12 mouse cellular contexts compared by ENCODE assay signal in genomic region chr13:44085621-44086510, GRCm38 (mm10).
A peak's percentile ranks its signal among the peaks of the same experiment; 100 is the strongest.
DNase-seq lines count a peak whose midpoint lies in the region; ATAC-seq and TF ChIP-seq lines count a peak whose summit lies in the region.
"Had no signal": no experiment of that assay in that cellular context is flagged by ENCODE, and none has a peak within 500 bp of the region (broad histone marks: within the 10 kb centered on the region; RNA-seq: fewer than 3 reads in every experiment).

No protein-coding gene starts in this region.

- H3K9ac ChIP-seq in kidney, postnatal 0 days (ENCODE audit: low read depth, low read length) = no peak overlapping the region
- no peak overlapping the region for H3K9ac ChIP-seq in intestine, embryonic 14.5 days (ENCODE audit: low read length)
- H3K9ac ChIP-seq in stomach, embryonic 16.5 days (ENCODE audit: low read length) = no peak overlapping the region
- H3K9ac ChIP-seq: neural tube, embryonic 12.5 days had no signal

- ATAC-seq in kidney, postnatal 0 days (replicated peaks; ENCODE audit: low FRiP score, low read depth) = no peak
- no peak for ATAC-seq in intestine, embryonic 14.5 days (replicated peaks; ENCODE audit: low FRiP score, low TSS enrichment, low read depth)
- ATAC-seq in stomach, embryonic 16.5 days (ENCODE audit: insufficient read depth, low FRiP score) = peak; percentile 69

- H3K27ac ChIP-seq in kidney, postnatal 0 days = no peak overlapping the region
- H3K27ac ChIP-seq in intestine, embryonic 14.5 days (ENCODE audit: low read depth) = peak overlapping the region; percentile 27; the same call in 1 of the 2 replicates
- no peak overlapping the region for H3K27ac ChIP-seq in stomach, embryonic 16.5 days (ENCODE audit: low read length)
- H3K27ac ChIP-seq in layer of hippocampus, adult 2 months = no peak overlapping the region
- H3K27ac ChIP-seq: neural tube, embryonic 12.5 days had no signal

- no peak for TF ChIP-seq CTCF in kidney, postnatal 0 days (IDR thresholded peaks at IDR 0.05; ENCODE audit: low read depth)
- no peak for TF ChIP-seq CTCF in layer of hippocampus, adult 2 months (conservative IDR thresholded peaks at IDR 0.05)

- H3K4me3 ChIP-seq in kidney, postnatal 0 days (replicated peaks; ENCODE audit: low read depth, low read length) = no peak overlapping the region
- no peak overlapping the region for H3K4me3 ChIP-seq in intestine, embryonic 14.5 days (ENCODE audit: low read depth, low read length)
- H3K4me3 ChIP-seq in stomach, embryonic 16.5 days (replicated peaks; ENCODE audit: low read length) = no peak overlapping the region
- no peak overlapping the region for H3K4me3 ChIP-seq in layer of hippocampus, adult 2 months
- H3K4me3 ChIP-seq: megakaryocyte, embryonic 14.5 days; neural tube, embryonic 12.5 days had no signal

- H3K4me1 ChIP-seq in kidney, postnatal 0 days (replicated peaks; ENCODE audit: insufficient read depth, low read length) = no peaks in the 10 kb centered on the region
- peaks cover 9% of the 10 kb centered on the region for H3K4me1 ChIP-seq in intestine, embryonic 14.5 days (replicated peaks; ENCODE audit: control insufficient read depth, insufficient read depth, low read length)
- peaks cover 9% of the 10 kb centered on the region; the same call in 1 of the 2 replicates for H3K4me1 ChIP-seq in stomach, embryonic 16.5 days (ENCODE audit: control insufficient read depth, insufficient read depth, low read length)
- H3K4me1 ChIP-seq: neural tube, embryonic 12.5 days had no signal

- H3K36me3 ChIP-seq in kidney, postnatal 0 days (ENCODE audit: insufficient read depth, low read length) = no peaks in the 10 kb centered on the region
- H3K36me3 ChIP-seq in intestine, embryonic 14.5 days (ENCODE audit: control insufficient read depth, insufficient read depth, low read length) = no peaks in the 10 kb centered on the region
- no peaks in the 10 kb centered on the region for H3K36me3 ChIP-seq in stomach, embryonic 16.5 days (ENCODE audit: control insufficient read depth, insufficient read depth, low read length)
- H3K36me3 ChIP-seq: neural tube, embryonic 12.5 days had no signal

- H3K4me2 ChIP-seq in kidney, postnatal 0 days (ENCODE audit: low read length) = no peak overlapping the region
- H3K4me2 ChIP-seq in intestine, embryonic 14.5 days (ENCODE audit: low read length) = no peak overlapping the region
- no peak overlapping the region for H3K4me2 ChIP-seq in stomach, embryonic 16.5 days (ENCODE audit: low read depth, low read length)
- H3K4me2 ChIP-seq: neural tube, embryonic 12.5 days had no signal

- WGBS in kidney, postnatal 0 days = 56% methylated on average over 10 of the region's 10 CpGs
- 46% methylated on average over 10 of the region's 10 CpGs for WGBS in intestine, embryonic 14.5 days
- WGBS in stomach, embryonic 16.5 days = 53% methylated on average over 10 of the region's 10 CpGs

- no peaks in the 10 kb centered on the region for H3K9me3 ChIP-seq in kidney, postnatal 0 days (replicated peaks; ENCODE audit: low read length)
- H3K9me3 ChIP-seq in intestine, embryonic 14.5 days (ENCODE audit: control insufficient read depth, low read length) = no peaks in the 10 kb centered on the region
- H3K9me3 ChIP-seq in stomach, embryonic 16.5 days (replicated peaks; ENCODE audit: control insufficient read depth, low read length) = no peaks in the 10 kb centered on the region
- H3K9me3 ChIP-seq: neural tube, embryonic 12.5 days had no signal

- H3K27me3 ChIP-seq in kidney, postnatal 0 days (ENCODE audit: insufficient read depth, low read length) = no peaks in the 10 kb centered on the region
- no peaks in the 10 kb centered on the region for H3K27me3 ChIP-seq in intestine, embryonic 14.5 days (replicated peaks; ENCODE audit: control insufficient read depth, insufficient read depth, low read length)
- no peaks in the 10 kb centered on the region for H3K27me3 ChIP-seq in stomach, embryonic 16.5 days (ENCODE audit: control insufficient read depth, insufficient read depth, low read length)
- H3K27me3 ChIP-seq: neural tube, embryonic 12.5 days had no signal

- DNase-seq in embryo, embryonic 10.5 days (ENCODE audit: low spot score) = peak; percentile 39
- DNase-seq in embryo, embryonic 9.5 days (ENCODE audit: extremely low spot score) = no peak
- DNase-seq in kidney, postnatal 0 days (ENCODE audit: low spot score) = peak; percentile 43
- DNase-seq in kidney, postnatal 25 days = no peak
- DNase-seq in intestine, embryonic 14.5 days (ENCODE audit: low spot score) = peak; percentile 50
- no peak for DNase-seq in right cerebral cortex, postnatal 4 days
- DNase-seq in layer of hippocampus, adult 2 months (ENCODE audit: low spot score in 2 of 2) = no peak
- DNase-seq: gastrocnemius, postnatal 14 days; thymus, adult 2 months had no signal

Comparison
In these comparisons a context has a peak if more than half of its experiments do, and no peak if none do; other contexts are left out.
1. DNase-seq: peak in embryo, embryonic 10.5 days (single experiment), kidney, postnatal 0 days (single experiment) and intestine, embryonic 14.5 days (single experiment); none in embryo, embryonic 9.5 days (single experiment), kidney, postnatal 25 days (0 of 2), right cerebral cortex, postnatal 4 days (single experiment) and layer of hippocampus, adult 2 months (0 of 2).